Mouse (Mus musculus): ENCODE measurements around the gene Stum.

- no peak for TF ChIP-seq CTCF (IDR thresholded peaks at IDR 0.05)
- no peak for TF ChIP-seq EP300 (IDR thresholded peaks at IDR 0.05)
These were observed 67.5 kb downstream of the Stum start for GRCm38 (mm10) chr1:180415836-180416235.
